ENCODE assay signal across 16 mouse cellular contexts in genomic region chr9:58520816-58521581, GRCm38 (mm10). TPM values are rescaled to one million over a fixed set of nuclear protein-coding genes. Genes with fewer than 3 reads are reported as not detected.
A peak's percentile ranks its signal among the peaks of the same experiment; 100 is the strongest.
DNase-seq lines count a peak whose midpoint lies in the region; ATAC-seq lines count a peak whose summit lies in the region.
"Had no signal": no experiment of that assay in that cellular context is flagged by ENCODE, and none has a peak within 500 bp of the region (broad histone marks: within the 10 kb centered on the region; RNA-seq: fewer than 3 reads in every experiment).

No protein-coding gene starts in this region.

- no peaks in the 10 kb centered on the region for H3K4me1 ChIP-seq in kidney, embryonic 14.5 days (ENCODE audit: control insufficient read depth, insufficient read depth, low read length)
- peaks cover 18 to 21% of the 10 kb centered on the region in 2 experiments for H3K4me1 ChIP-seq in heart, embryonic 14.5 days (ENCODE audit: control insufficient read depth in 2 of 2, insufficient read depth in 2 of 2, low read length in 2 of 2)
- H3K4me1 ChIP-seq in hindbrain, embryonic 12.5 days = peaks cover 16% of the 10 kb centered on the region
- H3K4me1 ChIP-seq: liver, embryonic 12.5 days had no signal

- H3K27me3 ChIP-seq in kidney, embryonic 14.5 days (ENCODE audit: control insufficient read depth, insufficient read depth, low read length) = no peaks in the 10 kb centered on the region
- H3K27me3 ChIP-seq in heart, embryonic 14.5 days (ENCODE audit: control insufficient read depth, insufficient read depth, low read length) = no peaks in the 10 kb centered on the region
- H3K27me3 ChIP-seq in hindbrain, embryonic 12.5 days = no peaks in the 10 kb centered on the region
- H3K27me3 ChIP-seq: hindbrain, embryonic 15.5 days; kidney, embryonic 15.5 days; liver, embryonic 12.5 days had no signal

- ATAC-seq in kidney, embryonic 14.5 days (ENCODE audit: low FRiP score, low TSS enrichment) = no peak
- peak; percentile 60 for ATAC-seq in heart, embryonic 14.5 days (ENCODE audit: insufficient number of reproducible peaks, insufficient read depth, low FRiP score, low read depth)
- no peak for ATAC-seq in hindbrain, embryonic 12.5 days (ENCODE audit: low FRiP score)
- ATAC-seq: CD4-positive, CD25-positive, alpha-beta regulatory T cell, adult 4 months; liver, embryonic 12.5 days had no signal

- 57% methylated on average over 5 of the region's 5 CpGs for WGBS in kidney, embryonic 14.5 days
- 45% methylated on average over 5 of the region's 5 CpGs for WGBS in heart, embryonic 14.5 days
- 80% methylated on average over 5 of the region's 5 CpGs for WGBS in hindbrain, embryonic 12.5 days

- no peaks in the 10 kb centered on the region for H3K9me3 ChIP-seq in kidney, embryonic 14.5 days (ENCODE audit: control insufficient read depth, low read length)
- H3K9me3 ChIP-seq in heart, embryonic 14.5 days (ENCODE audit: control insufficient read depth, low read length) = no peaks in the 10 kb centered on the region
- no peaks in the 10 kb centered on the region for H3K9me3 ChIP-seq in hindbrain, embryonic 12.5 days (replicated peaks)
- H3K9me3 ChIP-seq: hindbrain, embryonic 15.5 days; kidney, embryonic 15.5 days; liver, embryonic 12.5 days; megakaryocyte, embryonic 14.5 days had no signal

- peaks cover 10% of the 10 kb centered on the region; the same call in 1 of the 2 replicates for H3K36me3 ChIP-seq in kidney, embryonic 14.5 days (ENCODE audit: control insufficient read depth, insufficient read depth, low read length)
- H3K36me3 ChIP-seq in heart, embryonic 14.5 days (ENCODE audit: control insufficient read depth, insufficient read depth, low read length) = peaks cover 20% of the 10 kb centered on the region
- H3K36me3 ChIP-seq in hindbrain, embryonic 12.5 days = peaks cover 12% of the 10 kb centered on the region
- H3K36me3 ChIP-seq: liver, embryonic 12.5 days had no signal

- no peak overlapping the region for H3K4me2 ChIP-seq in kidney, embryonic 14.5 days (replicated peaks; ENCODE audit: low read depth, low read length)
- H3K4me2 ChIP-seq in heart, embryonic 14.5 days (ENCODE audit: low read length) = peak overlapping the region; percentile 23; the same call in 1 of the 2 replicates
- H3K4me2 ChIP-seq in hindbrain, embryonic 12.5 days (replicated peaks) = no peak overlapping the region
- H3K4me2 ChIP-seq: hindbrain, embryonic 15.5 days; kidney, embryonic 15.5 days; liver, embryonic 12.5 days had no signal

- H3K27ac ChIP-seq in kidney, embryonic 14.5 days (ENCODE audit: low read depth, low read length) = no peak overlapping the region
- peak overlapping the region; percentile 52 to 77 for H3K27ac ChIP-seq in heart, embryonic 14.5 days (replicated peaks in 1 of 2; ENCODE audit: control insufficient read depth in 1 of 2, insufficient read depth in 1 of 2, low read depth in 2 of 2, low read length in 2 of 2)
- H3K27ac ChIP-seq in hindbrain, embryonic 12.5 days = no peak overlapping the region
- H3K27ac ChIP-seq: hindbrain, embryonic 15.5 days; kidney, embryonic 15.5 days; liver, embryonic 12.5 days had no signal

- H3K4me3 ChIP-seq in kidney, embryonic 14.5 days (ENCODE audit: low read length) = no peak overlapping the region
- no peak overlapping the region for H3K4me3 ChIP-seq in heart, embryonic 14.5 days (ENCODE audit: control insufficient read depth in 1 of 2, insufficient read depth in 1 of 2, low read depth in 1 of 2, low read length in 2 of 2)
- no peak overlapping the region for H3K4me3 ChIP-seq in hindbrain, embryonic 12.5 days
- H3K4me3 ChIP-seq: hindbrain, embryonic 15.5 days; kidney, embryonic 15.5 days; liver, embryonic 12.5 days had no signal

- no peak overlapping the region for H3K9ac ChIP-seq in kidney, embryonic 14.5 days (ENCODE audit: low read depth, low read length)
- no peak overlapping the region for H3K9ac ChIP-seq in heart, embryonic 14.5 days (ENCODE audit: low read length)
- no peak overlapping the region for H3K9ac ChIP-seq in hindbrain, embryonic 12.5 days
- H3K9ac ChIP-seq: hindbrain, embryonic 15.5 days; kidney, embryonic 15.5 days; liver, embryonic 12.5 days had no signal

- peak; percentile 36 for DNase-seq in kidney, adult 11 months
- DNase-seq in brain, adult 2 months (ENCODE audit: low read depth, low spot score) = peak; percentile 95
- peak; percentile 71 to 77 for DNase-seq in cerebellum, adult 18-20 months
- DNase-seq in layer of hippocampus, adult 11-12 months (ENCODE audit: low spot score) = no peak
- no peak for DNase-seq in right cerebral cortex, postnatal 14 days
- DNase-seq: gastrocnemius, postnatal 36 days; layer of hippocampus, adult 9-11 months; right cerebral cortex, postnatal 4 days had no signal

RNA-seq across cellular contexts. Expression of gene Insyn1, which starts 32.6 kb away (rescaled TPM):
- 3.0 and 4.0 TPM in 2 replicates for polyA plus RNA-seq in kidney, embryonic 14.5 days (2014; fragmentation: Nextera tagmentation; extraction: Ambion mirVana)
- 1.1 and 1.8 TPM in 2 replicates for polyA plus RNA-seq in heart, embryonic 14.5 days (2014; fragmentation: Nextera tagmentation; extraction: Ambion mirVana)
- polyA plus RNA-seq in hindbrain, embryonic 12.5 days (2016; fragmentation: Nextera tagmentation; extraction: Ambion mirVana) = 5.2 and 5.6 TPM in 2 replicates
- polyA plus RNA-seq: CD4-positive, CD25-positive, alpha-beta regulatory T cell, adult 4 months had no signal

RNA-seq across cellular contexts. Expression of gene Cd276, which starts 34.2 kb away (rescaled TPM):
- 25.3 and 45.4 TPM in 2 replicates for polyA plus RNA-seq in kidney, embryonic 14.5 days (2014; fragmentation: Nextera tagmentation; extraction: Ambion mirVana)
- polyA plus RNA-seq in heart, embryonic 14.5 days (2014; fragmentation: Nextera tagmentation; extraction: Ambion mirVana) = 30.9 and 31.0 TPM in 2 replicates
- polyA plus RNA-seq in hindbrain, embryonic 12.5 days (2016; fragmentation: Nextera tagmentation; extraction: Ambion mirVana) = 45.9 and 48.9 TPM in 2 replicates
- polyA plus RNA-seq: CD4-positive, CD25-positive, alpha-beta regulatory T cell, adult 4 months had no signal

Comparison
In these comparisons a context has a peak if more than half of its experiments do, and no peak if none do; other contexts are left out.
1. DNase-seq: peak in kidney, adult 11 months (single experiment), brain, adult 2 months (single experiment) and cerebellum, adult 18-20 months (2 of 2); none in layer of hippocampus, adult 11-12 months (single experiment) and right cerebral cortex, postnatal 14 days (single experiment).
2. H3K27ac ChIP-seq: peak in heart, embryonic 14.5 days (2 of 2); none in kidney, embryonic 14.5 days (single experiment) and hindbrain, embryonic 12.5 days (single experiment).